Mouse (Mus musculus): ENCODE results near the gene Ntrk2.

Gene Ntrk2

GRCm38 (mm10) chr13:58923496-58923895 is 117.1 kb downstream of the Ntrk2 start:
- no peak for DNase-seq (ENCODE audit: extremely low spot score)

- no peak for DNase-seq (ENCODE audit: extremely low spot score)
These were observed 118.1 kb downstream of the Ntrk2 start for GRCm38 (mm10) chr13:58924486-58924885.

GRCm38 (mm10) chr13:58927186-58927585 is 120.8 kb downstream of the Ntrk2 start:
- no peak for DNase-seq (ENCODE audit: extremely low spot score)

- DNase-seq (ENCODE audit: extremely low spot score), result no peak
These were observed 121.4 kb downstream of the Ntrk2 start for GRCm38 (mm10) chr13:58927656-58928226.

- no peak for DNase-seq (ENCODE audit: extremely low spot score)
These were observed 122.5 kb downstream of the Ntrk2 start for GRCm38 (mm10) chr13:58928668-58929436.

- DNase-seq (ENCODE audit: extremely low spot score), result no peak
These were observed 123.8 kb downstream of the Ntrk2 start for GRCm38 (mm10) chr13:58930161-58930560.

GRCm38 (mm10) chr13:58933126-58933525 is 126.8 kb downstream of the Ntrk2 start:
- no peak for DNase-seq (ENCODE audit: extremely low spot score)

GRCm38 (mm10) chr13:58934576-58935110 is 128.3 kb downstream of the Ntrk2 start:
- DNase-seq (ENCODE audit: extremely low spot score), result no peak

GRCm38 (mm10) chr13:58935956-58936495 is 129.7 kb downstream of the Ntrk2 start:
- no peak for DNase-seq (ENCODE audit: extremely low spot score)

- DNase-seq (ENCODE audit: extremely low spot score), result no peak
These were observed 131.5 kb downstream of the Ntrk2 start for GRCm38 (mm10) chr13:58937884-58938283.

- no peak for DNase-seq (ENCODE audit: extremely low spot score)
These were observed 132.1 kb downstream of the Ntrk2 start for GRCm38 (mm10) chr13:58938464-58938863.

GRCm38 (mm10) chr13:58940208-58940607 is 133.8 kb downstream of the Ntrk2 start:
- DNase-seq (ENCODE audit: extremely low spot score), result no peak

- no peak for DNase-seq (ENCODE audit: extremely low spot score)
These were observed 134.4 kb downstream of the Ntrk2 start for GRCm38 (mm10) chr13:58940798-58941197.

GRCm38 (mm10) chr13:58945781-58946180 is 139.4 kb downstream of the Ntrk2 start:
- no peak for DNase-seq (ENCODE audit: extremely low spot score)

- DNase-seq (ENCODE audit: extremely low spot score), result no peak
These were observed 140.2 kb downstream of the Ntrk2 start for GRCm38 (mm10) chr13:58946589-58946988.

GRCm38 (mm10) chr13:58947056-58947455 is 140.7 kb downstream of the Ntrk2 start:
- no peak for DNase-seq (ENCODE audit: extremely low spot score)

GRCm38 (mm10) chr13:58954331-58954730 is 148.0 kb downstream of the Ntrk2 start:
- no peak for DNase-seq (ENCODE audit: extremely low spot score)

- no peak for DNase-seq (ENCODE audit: extremely low spot score)
These were observed 148.4 kb downstream of the Ntrk2 start for GRCm38 (mm10) chr13:58954764-58955163.

- no peak for DNase-seq (ENCODE audit: extremely low spot score)
These were observed 148.9 kb downstream of the Ntrk2 start for GRCm38 (mm10) chr13:58955237-58955777.

GRCm38 (mm10) chr13:58958171-58958904 is 152.0 kb downstream of the Ntrk2 start:
- no peak for DNase-seq (ENCODE audit: extremely low spot score)

- DNase-seq (ENCODE audit: extremely low spot score), result no peak
These were observed 154.0 kb downstream of the Ntrk2 start for GRCm38 (mm10) chr13:58960321-58960720.
